Mouse (Mus musculus): Measurements from ENCODE around the gene Ddx59.

- TF ChIP-seq CTCF (conservative IDR thresholded peaks at IDR 0.05; ENCODE audit: low read length) (no peak), POU5F1 (IDR thresholded peaks at IDR 0.05; ENCODE audit: borderline replicate concordance, low read length) (no peak)
Measured at GRCm38 (mm10) chr1:136444555-136445255, 29.6 kb downstream of the Ddx59 start.
